Mouse (Mus musculus) gastrocnemius, postnatal 14 days (tissue): Measurements from ENCODE around the gene Sesn1. TPM values are rescaled to one million over a fixed set of nuclear protein-coding genes. Genes with fewer than 3 reads are reported as not detected.

Experiments used
- DNase-seq: peaks from one replicate; pipeline ENCODE4 v3.0.0; 2021; ENCODE audit warnings: mixed read lengths
- intact Hi-C: fragments of 180-260 bp; cut with DNase I; formaldehyde crosslinking; loops from one replicate; pipeline ENCODE4 v1.15.1; 2025; ENCODE audit warnings: low total_unique reads
- long read RNA-seq, 2 experiments: library from polyadenylated mRNA; stranded (forward); transcript quantifications; one replicate each; pipeline ENCODE4 v2.0.0; 2021
- total RNA-seq, 2 experiments: library from RNA; stranded (reverse); gene quantifications; 2 replicates each; pipeline ENCODE4 v1.2.3; 2021

Sesn1 gene
- total RNA-seq: 10 to 100 TPM; 22.9 to 35.2 TPM
- long read RNA-seq, experiment 1, transcript Sesn1-202 (10 exons, 3,809 nt): minor isoform, 9 of 50 reads
- long read RNA-seq, experiment 1, transcript Sesn1-201 (10 exons, 2,600 nt): major isoform, 38 of 50 reads
- long read RNA-seq, experiment 1, partial matches to known transcripts: 3 of 50 reads
- long read RNA-seq, experiment 1, other reads (novel, unspliced or antisense): 0 of 50 reads
- long read RNA-seq, experiment 2, transcript Sesn1-201 (10 exons, 2,600 nt): major isoform, 35 of 43 reads
- long read RNA-seq, experiment 2, partial matches to known transcripts: 4 of 43 reads
- long read RNA-seq, experiment 2, other reads (novel, unspliced or antisense): 0 of 43 reads

- intact Hi-C loops: no loop called here
- DNase-seq: peak; percentile 95
These were observed at the start of gene Sesn1, which contains the start of gene Cep57l1 for GRCm38 (mm10) chr10:41809771-41810563. Sesn1 (plus strand) TSS chr10:41809935. Cep57l1 (minus strand) TSS chr10:41809871.

GRCm38 (mm10) chr10:41760866-41761265 is 48.9 kb upstream of the Sesn1 start:
- intact Hi-C loops: no loop called here
- no peak for DNase-seq

- DNase-seq: no peak
- intact Hi-C loops: no loop called here
These were observed 45.9 kb upstream of the Sesn1 start for GRCm38 (mm10) chr10:41763741-41764385.

- no peak for DNase-seq
- intact Hi-C loops: no loop called here
These were observed 44.1 kb upstream of the Sesn1 start for GRCm38 (mm10) chr10:41765586-41765985.

GRCm38 (mm10) chr10:41766280-41766679 is 43.5 kb upstream of the Sesn1 start:
- DNase-seq: no peak
- intact Hi-C loops: no loop called here

GRCm38 (mm10) chr10:41767254-41767653 is 42.5 kb upstream of the Sesn1 start:
- intact Hi-C loops: no loop called here
- DNase-seq: no peak

- DNase-seq: no peak
- intact Hi-C loops: no loop called here
These were observed 17.4 kb upstream of the Sesn1 start for GRCm38 (mm10) chr10:41792375-41792774.

GRCm38 (mm10) chr10:41797253-41797652 is 12.5 kb upstream of the Sesn1 start:
- intact Hi-C loops: no loop called here
- no peak for DNase-seq

- intact Hi-C loops: no loop called here
These were observed 6.3 kb upstream of the Sesn1 start for GRCm38 (mm10) chr10:41803467-41803866.

GRCm38 (mm10) chr10:41804711-41805110 is 5.0 kb upstream of the Sesn1 start:
- intact Hi-C loops: no loop called here
- DNase-seq: no peak

More at GRCm38 (mm10) chr10:41803467-41803866, 6.3 kb upstream of the Sesn1 start:
- DNase-seq: no peak

- intact Hi-C loops: no loop called here
- no peak for DNase-seq
These were observed 3.9 kb upstream of the Sesn1 start for GRCm38 (mm10) chr10:41805729-41806355.

GRCm38 (mm10) chr10:41809080-41809770 is 510 bp upstream of the Sesn1 start:
- intact Hi-C loops: no loop called here
- peak; percentile 82 for DNase-seq

GRCm38 (mm10) chr10:41810564-41811455 is 1.1 kb downstream of the Sesn1 start:
- no peak for DNase-seq
- intact Hi-C loops: no loop called here

- intact Hi-C loops: no loop called here
- no peak for DNase-seq
These were observed 2.8 kb downstream of the Sesn1 start for GRCm38 (mm10) chr10:41812566-41812965.

GRCm38 (mm10) chr10:41814305-41814853 is 4.6 kb downstream of the Sesn1 start:
- intact Hi-C loops: no loop called here
- no peak for DNase-seq

- no peak for DNase-seq
- intact Hi-C loops: no loop called here
These were observed 6.8 kb downstream of the Sesn1 start for GRCm38 (mm10) chr10:41816516-41816915.

- intact Hi-C loops: no loop called here
- no peak for DNase-seq
These were observed 8.4 kb downstream of the Sesn1 start for GRCm38 (mm10) chr10:41818036-41818732.
